Mouse (Mus musculus): Measurements from ENCODE around the gene Rab13.

Gene Rab13

DNA sequence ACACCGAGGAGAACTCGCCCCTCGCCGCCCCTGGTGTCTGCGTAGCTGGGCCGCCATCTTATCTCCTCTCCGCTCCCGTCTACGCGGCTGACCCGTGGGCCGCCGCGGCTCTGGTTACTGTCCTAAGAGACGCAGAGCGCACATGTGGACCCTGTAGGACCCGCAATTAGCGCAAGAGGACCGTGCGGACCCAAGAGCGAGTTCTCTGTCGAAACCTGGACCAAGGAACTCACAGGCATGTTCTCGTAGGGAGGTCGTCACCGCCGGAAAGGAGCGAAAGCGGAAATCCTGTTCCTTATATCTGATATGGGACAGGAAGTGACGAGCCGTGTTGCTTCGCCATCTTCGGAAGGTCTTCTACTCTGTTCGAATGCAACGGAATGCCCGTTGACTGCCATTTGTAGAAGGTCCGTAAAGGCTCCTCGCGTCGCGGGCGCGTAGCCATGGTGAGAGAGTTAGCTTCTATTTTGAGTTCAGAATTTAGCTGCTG is at the start of gene Rab13, which contains the start of gene Rps27:
Gene Rab13, plus strand, starts transcription at position 319 of the 490 bp plus-strand sequence.
Gene Rps27, minus strand, starts transcription at position 275 of the 490 bp plus-strand sequence.
- DNase-seq (ENCODE audit: low spot score): peak; percentile 86

DNA sequence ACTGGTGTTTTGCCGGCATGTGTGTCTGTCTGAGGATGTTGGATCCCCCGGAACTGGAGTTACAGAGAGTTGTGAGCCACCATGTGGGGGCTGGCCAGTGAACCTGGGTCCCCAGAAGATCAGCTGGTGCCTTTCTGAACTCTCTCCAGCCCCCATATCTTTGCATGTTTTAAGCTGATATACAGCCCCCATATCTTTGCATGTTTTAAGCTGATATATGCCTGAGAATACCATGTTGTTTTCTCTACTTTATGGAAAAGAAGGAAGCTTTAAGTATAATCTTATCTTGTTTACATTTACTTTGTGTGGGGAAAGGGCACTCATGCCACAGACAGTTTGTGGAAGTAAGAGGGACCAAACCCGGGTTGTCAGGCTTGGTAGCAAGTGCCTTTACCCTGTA is 33.9 kb upstream of the Rab13 start:
- DNase-seq (ENCODE audit: low spot score): no peak

DNA sequence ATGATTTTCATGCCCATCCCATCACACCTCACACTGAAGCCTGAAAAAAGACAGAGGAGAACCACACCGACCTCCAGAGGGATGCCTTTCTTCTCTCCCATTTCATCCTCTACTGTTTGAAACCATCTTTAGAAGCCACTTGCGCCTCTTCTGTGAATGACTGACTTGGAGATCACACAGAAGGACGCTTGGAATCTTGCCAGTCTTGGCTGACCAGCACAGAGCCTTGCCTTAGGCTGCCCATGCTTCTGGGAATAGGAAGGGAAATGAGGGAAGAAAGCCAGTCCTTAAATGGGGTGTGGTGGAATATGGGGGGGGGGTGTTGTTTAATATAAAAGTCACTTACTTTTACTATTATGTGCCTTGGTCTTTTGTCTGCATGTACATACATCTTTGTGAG is 29.9 kb upstream of the Rab13 start:
- no peak for DNase-seq (ENCODE audit: low spot score)

GRCm38 (mm10) chr3:90190859-90191510 is 22.5 kb upstream of the Rab13 start:
- no peak for DNase-seq (ENCODE audit: low spot score)

- no peak for DNase-seq (ENCODE audit: low spot score)
Measured at GRCm38 (mm10) chr3:90194759-90195158, 18.7 kb upstream of the Rab13 start.

DNA sequence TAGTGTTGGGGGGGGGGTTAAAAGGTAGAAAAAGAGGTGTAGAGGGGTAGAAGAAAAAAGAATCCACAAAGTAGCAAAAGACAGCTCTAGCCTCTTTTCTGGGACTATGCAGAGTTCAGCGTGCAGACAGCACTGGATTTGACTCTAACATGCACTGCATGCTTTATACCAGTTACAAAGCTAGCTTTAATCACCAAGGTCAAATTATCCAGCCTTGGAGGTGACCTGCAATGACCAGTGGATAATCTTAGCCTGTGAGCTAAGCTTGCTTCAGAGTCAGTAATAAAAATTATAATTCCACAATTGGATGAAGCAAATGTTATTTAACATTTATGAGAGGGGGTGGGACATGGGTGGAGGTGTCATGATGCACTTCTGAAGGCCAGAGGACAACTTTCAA is 17.9 kb upstream of the Rab13 start:
- DNase-seq (ENCODE audit: low spot score): no peak

- DNase-seq (ENCODE audit: low spot score): no peak
Measured at GRCm38 (mm10) chr3:90197548-90197947, 15.9 kb upstream of the Rab13 start.

- DNase-seq (ENCODE audit: low spot score): no peak
Measured at GRCm38 (mm10) chr3:90202884-90203283, 10.6 kb upstream of the Rab13 start.

GRCm38 (mm10) chr3:90203619-90204018 is 9.9 kb upstream of the Rab13 start:
- DNase-seq (ENCODE audit: low spot score): no peak

DNA sequence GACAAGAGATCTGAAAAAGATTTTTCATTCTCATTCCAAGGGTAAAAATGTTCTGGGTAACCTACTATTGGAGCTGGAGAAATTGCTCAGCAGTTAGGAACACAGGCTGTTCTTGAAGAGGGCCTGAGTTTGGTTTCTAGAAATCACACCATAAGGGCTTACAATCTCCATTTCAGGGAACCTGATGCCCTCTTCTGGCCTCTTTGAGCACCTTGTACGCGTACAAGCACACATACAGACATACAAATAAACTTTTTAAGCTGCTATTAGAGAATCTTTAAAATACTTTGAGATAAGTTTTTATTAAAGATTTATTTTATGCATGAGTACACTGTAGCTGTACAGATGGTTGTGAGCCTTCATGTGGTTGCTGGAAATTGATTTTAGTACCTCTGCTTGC is 8.9 kb upstream of the Rab13 start:
- no peak for DNase-seq (ENCODE audit: low spot score)

DNA sequence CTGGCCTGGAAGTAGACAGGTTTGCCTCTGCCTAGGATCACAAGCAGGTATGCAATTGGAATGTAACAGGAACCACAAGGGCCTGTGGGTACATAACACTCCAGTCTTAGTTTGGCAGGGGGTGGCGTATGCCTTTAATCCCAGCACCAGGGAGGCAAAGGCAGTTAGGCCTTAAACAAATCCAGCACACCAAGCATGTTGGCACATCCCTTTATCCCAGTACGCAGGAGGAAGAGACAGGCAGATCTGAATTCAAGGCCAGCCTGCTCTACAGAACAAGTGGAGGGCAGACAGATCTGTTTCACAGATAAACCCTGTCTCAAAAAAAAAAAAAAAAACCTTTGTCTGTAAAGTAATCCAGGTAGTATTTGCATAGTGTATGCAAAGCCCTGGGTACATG is 4.8 kb upstream of the Rab13 start:
- no peak for DNase-seq (ENCODE audit: low spot score)

GRCm38 (mm10) chr3:90209908-90210566 is 3.5 kb upstream of the Rab13 start:
- DNase-seq (ENCODE audit: low spot score): no peak

GRCm38 (mm10) chr3:90211475-90212398 is 1.8 kb upstream of the Rab13 start:
- DNase-seq (ENCODE audit: low spot score): no peak

GRCm38 (mm10) chr3:90212723-90213122 is 772 bp upstream of the Rab13 start:
- no peak for DNase-seq (ENCODE audit: low spot score)

DNA sequence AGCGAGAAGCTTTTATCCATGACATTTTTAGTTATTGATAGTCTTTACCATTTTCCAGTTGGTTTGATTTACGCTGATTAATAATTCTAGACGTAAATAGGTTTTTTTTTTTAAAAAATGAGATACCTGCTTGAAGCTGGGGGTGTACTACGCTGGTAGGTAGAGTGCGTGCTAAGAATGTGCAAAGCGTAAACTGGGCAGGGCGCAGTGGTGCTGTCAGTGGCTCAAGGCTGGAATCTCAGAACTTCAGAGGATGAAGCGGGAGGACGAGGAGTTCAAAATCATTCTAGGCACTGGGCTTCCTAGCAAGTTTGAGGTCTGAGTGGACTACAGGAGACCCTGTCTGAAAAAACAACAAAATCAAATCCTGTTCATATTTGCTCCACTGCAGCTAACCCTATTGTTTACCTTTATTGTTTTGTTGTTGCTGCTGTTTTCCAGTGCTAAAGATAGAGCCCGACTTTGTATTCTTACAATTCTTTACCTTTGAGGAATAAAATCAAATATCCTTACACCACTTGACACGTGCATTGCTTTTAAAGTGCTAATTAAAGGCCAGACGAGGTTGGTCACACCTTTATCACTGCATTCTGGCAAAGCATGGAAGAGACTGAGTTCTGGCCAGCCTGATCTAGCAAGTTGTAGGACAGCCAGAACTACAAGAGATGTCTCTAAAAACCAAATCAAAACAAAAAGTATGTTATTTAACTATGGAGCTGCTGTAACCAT is 625 bp downstream of the Rab13 start:
- DNase-seq (ENCODE audit: low spot score): no peak

GRCm38 (mm10) chr3:90215825-90216380 is 2.4 kb downstream of the Rab13 start:
- no peak for DNase-seq (ENCODE audit: low spot score)

- no peak for DNase-seq (ENCODE audit: low spot score)
Measured at GRCm38 (mm10) chr3:90220088-90220487, 6.6 kb downstream of the Rab13 start.

DNA sequence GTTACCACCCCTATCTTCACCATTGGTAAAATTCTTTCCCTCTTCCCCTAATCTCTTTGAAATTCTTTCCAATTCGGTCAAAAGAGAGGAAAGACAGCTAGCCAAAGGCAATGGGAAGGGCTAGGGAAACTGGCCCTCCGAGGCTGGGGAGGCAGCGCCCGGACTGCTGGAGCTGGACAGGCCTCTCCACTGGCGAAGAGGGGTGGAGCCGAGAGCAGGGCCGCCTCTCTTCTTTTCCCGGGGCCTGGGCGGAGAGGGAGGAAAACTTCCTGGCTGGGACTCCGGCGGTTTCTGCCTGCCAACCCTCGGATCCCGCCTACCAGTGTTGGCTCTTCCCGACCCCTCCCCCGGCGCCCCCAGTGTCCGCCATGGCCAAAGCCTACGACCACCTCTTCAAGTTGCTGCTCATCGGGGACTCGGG is 7.0 kb downstream of the Rab13 start:
- DNase-seq (ENCODE audit: low spot score): no peak

DNA sequence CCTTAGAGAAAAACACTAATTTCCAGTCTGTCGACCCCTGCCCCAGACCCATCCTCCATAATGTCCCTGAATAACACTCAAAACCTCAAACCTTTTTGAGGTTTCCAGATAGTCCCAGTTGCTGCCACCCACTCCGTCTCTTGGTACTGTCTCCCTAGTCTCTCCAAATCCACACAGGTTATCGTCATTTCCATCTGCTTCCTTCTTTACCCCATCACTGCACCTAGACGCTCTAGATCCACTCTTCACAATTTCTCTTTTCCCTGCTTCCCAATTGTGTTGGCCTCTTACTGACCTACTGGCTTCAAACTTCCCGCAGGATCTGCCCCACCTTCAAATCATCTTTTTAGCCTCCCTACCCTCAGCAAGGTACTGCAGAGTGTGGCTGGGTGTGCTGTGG is 7.6 kb downstream of the Rab13 start:
- no peak for DNase-seq (ENCODE audit: low spot score)

DNA sequence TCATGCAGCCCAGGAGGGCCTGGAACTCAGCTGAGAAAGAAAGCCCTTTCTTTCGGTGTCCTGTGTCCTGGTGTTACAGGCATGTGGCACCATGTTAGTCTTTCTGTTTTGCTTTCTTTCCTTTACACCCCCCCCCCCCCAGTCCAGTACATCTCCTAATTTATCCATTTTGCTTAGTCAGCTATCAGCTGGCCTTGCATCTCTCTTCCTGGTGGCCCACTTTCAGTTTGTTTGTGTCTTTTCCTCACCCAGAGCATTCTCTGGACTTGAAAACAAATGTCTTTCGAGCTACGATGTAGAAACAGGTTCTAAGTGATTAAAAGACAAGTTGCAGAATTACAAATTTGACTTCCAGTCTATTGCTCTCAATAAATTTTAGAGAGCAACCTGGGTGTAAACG is 9.0 kb downstream of the Rab13 start:
- no peak for DNase-seq (ENCODE audit: low spot score)

- DNase-seq (ENCODE audit: low spot score): no peak
Measured at GRCm38 (mm10) chr3:90222941-90223340, 9.4 kb downstream of the Rab13 start.

- no peak for DNase-seq (ENCODE audit: low spot score)
Measured at GRCm38 (mm10) chr3:90224331-90224730, 10.8 kb downstream of the Rab13 start.

Data from spleen, adult 12 weeks (tissue).